Mouse (Mus musculus): ENCODE results near the gene Gzmd. TPM values are rescaled to one million over a fixed set of nuclear protein-coding genes. Genes with fewer than 3 reads are reported as not detected.

The Gzmd gene
- total and polyA plus RNA-seq, 2 experiments from 2014 or later: not detected

DNA sequence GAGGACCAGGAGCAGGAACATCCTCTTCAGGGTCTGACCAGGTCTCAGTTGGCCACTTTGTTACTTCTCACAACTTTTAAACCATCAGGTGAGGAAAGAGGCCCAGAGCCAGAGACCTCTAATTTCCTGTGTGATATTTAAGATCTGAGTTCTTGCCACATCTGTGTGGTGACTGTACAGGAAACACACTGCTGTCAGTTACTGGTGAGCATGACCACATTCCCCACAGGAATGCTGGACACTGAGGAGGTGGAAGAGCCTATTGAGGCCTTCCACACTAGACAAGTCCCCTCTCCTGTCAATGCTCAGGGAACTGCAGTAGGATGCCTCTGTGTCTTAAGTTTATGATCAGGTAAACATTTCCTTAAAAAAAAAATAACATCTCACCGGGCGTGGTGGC lies 47.2 kb downstream of the Gzmd start, which contains the start of gene Mcpt8:
Gene Mcpt8, minus strand, starts transcription at position 107 of the 400 bp plus-strand sequence.
- Histone ChIP-seq H3K27ac (no peak within 1 kb of the TSS), H3K27me3 (ENCODE audit: insufficient read depth, low read length) (no peaks in the 10 kb centered on the region), H3K36me3 (ENCODE audit: insufficient read depth, low read length) (no peaks in the 10 kb centered on the region), H3K9ac (replicated peaks; ENCODE audit: low read length) (no peak within 1 kb of the TSS), H3K4me1 (ENCODE audit: insufficient read depth, low read length) (no peaks in the 10 kb centered on the region), H3K9me3 (ENCODE audit: low read length) (no peaks in the 10 kb centered on the region), H3K4me2 (ENCODE audit: low read depth, low read length) (no peak within 1 kb of the TSS), H3K4me3 (ENCODE audit: low read length) (no peak within 1 kb of the TSS)
- 100% methylated on average over 2 of the region's 2 CpGs for WGBS
- ATAC-seq (no peak), DNase-seq (ENCODE audit: low spot score) (no peak)
- no peak for TF ChIP-seq CTCF (IDR thresholded peaks at IDR 0.05; ENCODE audit: low read depth)

DNA sequence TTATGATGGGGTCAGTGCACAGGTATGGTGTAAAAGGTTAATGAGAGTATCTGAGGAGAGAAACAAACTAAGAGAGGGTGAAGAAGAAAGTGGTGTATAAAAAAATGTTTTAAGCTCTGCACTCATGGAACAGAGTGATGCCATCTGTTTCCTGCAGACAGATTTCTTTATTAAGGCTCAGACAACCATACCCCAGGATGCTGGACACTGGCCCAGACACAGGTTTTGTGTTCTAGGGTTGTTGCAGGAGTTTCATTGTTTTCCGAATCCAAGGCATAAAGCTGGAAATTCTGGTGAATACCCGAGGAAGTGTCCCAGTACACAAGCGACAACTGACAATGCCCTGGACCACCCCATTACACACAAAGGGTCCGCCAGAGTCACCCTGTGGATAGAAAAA lies 50.4 kb downstream of the Gzmd start:
- H3K27me3 ChIP-seq (ENCODE audit: insufficient read depth, low read length): no peaks in the 10 kb centered on the region
- no peaks in the 10 kb centered on the region for H3K36me3 ChIP-seq (ENCODE audit: insufficient read depth, low read length)
- H3K27ac ChIP-seq: no peak overlapping the region
- DNase-seq (ENCODE audit: low spot score) (no peak), ATAC-seq (no peak)
- WGBS: 44% methylated on average over 4 of the region's 4 CpGs
- H3K4me3 ChIP-seq (ENCODE audit: low read length): no peak overlapping the region
- no peaks in the 10 kb centered on the region for H3K9me3 ChIP-seq (ENCODE audit: low read length)
- no peak overlapping the region for H3K9ac ChIP-seq (replicated peaks; ENCODE audit: low read length)
- no peak overlapping the region for H3K4me2 ChIP-seq (ENCODE audit: low read depth, low read length)
- no peak for TF ChIP-seq CTCF (IDR thresholded peaks at IDR 0.05; ENCODE audit: low read depth)
- H3K4me1 ChIP-seq (ENCODE audit: insufficient read depth, low read length): no peaks in the 10 kb centered on the region

Small RNA genes lying within 50 kb of the gene (microRNA-seq; reads per million reads assigned to microRNA genes)
- 0 reads per million in 2 experiments for gene Mir6949

Other genes with a start within 250 kb of the Gzmd start
- 2.1 and 5.0 TPM in 2 replicates for gene Cbln3, start 248.2 kb downstream of the Gzmd start, total RNA-seq (2014; rRNA removed)
- gene Cbln3, start 248.2 kb downstream of the Gzmd start, polyA plus RNA-seq (2015; fragmentation: Nextera tagmentation; extraction: Ambion mirVana): 0.67 and 0.68 TPM in 2 replicates
- gene Khnyn, start 247.7 kb downstream of the Gzmd start, total RNA-seq (2014; rRNA removed): 15.1 and 17.9 TPM in 2 replicates
- 7.0 and 7.1 TPM in 2 replicates for gene Khnyn, start 247.7 kb downstream of the Gzmd start, polyA plus RNA-seq (2015; fragmentation: Nextera tagmentation; extraction: Ambion mirVana)
- gene Sdr39u1, start 232.3 kb downstream of the Gzmd start, total RNA-seq (2014; rRNA removed): 120 and 138 TPM in 2 replicates
- gene Sdr39u1, start 232.3 kb downstream of the Gzmd start, polyA plus RNA-seq (2015; fragmentation: Nextera tagmentation; extraction: Ambion mirVana): 134 and 136 TPM in 2 replicates
- gene Cma1, start 187.9 kb downstream of the Gzmd start, total RNA-seq (2014; rRNA removed): 0.21 and 1.6 TPM in 2 replicates
- gene Cma1, start 187.9 kb downstream of the Gzmd start, polyA plus RNA-seq (2015; fragmentation: Nextera tagmentation; extraction: Ambion mirVana): 0.88 and 1.3 TPM in 2 replicates
- gene Cma2, start 181.6 kb downstream of the Gzmd start, total RNA-seq (2014; rRNA removed): not detected in 2 replicates
- gene Cma2, start 181.6 kb downstream of the Gzmd start, polyA plus RNA-seq (2015; fragmentation: Nextera tagmentation; extraction: Ambion mirVana): not detected in 2 replicates
- not detected in 2 replicates for gene Mcpt1, start 114.6 kb downstream of the Gzmd start, total RNA-seq (2014; rRNA removed)
- gene Mcpt1, start 114.6 kb downstream of the Gzmd start, polyA plus RNA-seq (2015; fragmentation: Nextera tagmentation; extraction: Ambion mirVana): not detected in 2 replicates
- not detected in 2 replicates for gene Mcpt9, start 102.1 kb downstream of the Gzmd start, total RNA-seq (2014; rRNA removed)
- not detected in 2 replicates for gene Mcpt9, start 102.1 kb downstream of the Gzmd start, polyA plus RNA-seq (2015; fragmentation: Nextera tagmentation; extraction: Ambion mirVana)
- not detected in 2 replicates for gene Mcpt2, start 90.6 kb downstream of the Gzmd start, total RNA-seq (2014; rRNA removed)
- gene Mcpt2, start 90.6 kb downstream of the Gzmd start, polyA plus RNA-seq (2015; fragmentation: Nextera tagmentation; extraction: Ambion mirVana): not detected in 2 replicates
- gene Mcpt4, start 70.3 kb downstream of the Gzmd start, total RNA-seq (2014; rRNA removed): not detected in 2 replicates
- 0.48 TPM in 1 of 2 replicates, not detected in the other for gene Mcpt4, start 70.3 kb downstream of the Gzmd start, polyA plus RNA-seq (2015; fragmentation: Nextera tagmentation; extraction: Ambion mirVana)
- gene Mcpt8, start 47.3 kb downstream of the Gzmd start, total RNA-seq (2014; rRNA removed): not detected in 2 replicates
- gene Mcpt8, start 47.3 kb downstream of the Gzmd start, polyA plus RNA-seq (2015; fragmentation: Nextera tagmentation; extraction: Ambion mirVana): not detected in 2 replicates
- gene Ctsg, start 30.0 kb downstream of the Gzmd start, total RNA-seq (2014; rRNA removed): not detected in 2 replicates
- not detected in 2 replicates for gene Ctsg, start 30.0 kb downstream of the Gzmd start, polyA plus RNA-seq (2015; fragmentation: Nextera tagmentation; extraction: Ambion mirVana)
- not detected in 2 replicates for gene Gzme, start 12.0 kb downstream of the Gzmd start, total RNA-seq (2014; rRNA removed)
- gene Gzme, start 12.0 kb downstream of the Gzmd start, polyA plus RNA-seq (2015; fragmentation: Nextera tagmentation; extraction: Ambion mirVana): not detected in 2 replicates
- gene Gzmg, start 27.0 kb upstream of the Gzmd start, total RNA-seq (2014; rRNA removed): not detected in 2 replicates
- gene Gzmg, start 27.0 kb upstream of the Gzmd start, polyA plus RNA-seq (2015; fragmentation: Nextera tagmentation; extraction: Ambion mirVana): not detected in 2 replicates
- not detected in 2 replicates for gene Gzmn, start 42.0 kb upstream of the Gzmd start, total RNA-seq (2014; rRNA removed)
- not detected in 2 replicates for gene Gzmn, start 42.0 kb upstream of the Gzmd start, polyA plus RNA-seq (2015; fragmentation: Nextera tagmentation; extraction: Ambion mirVana)
- gene Gzmf, start 78.8 kb upstream of the Gzmd start, total RNA-seq (2014; rRNA removed): not detected in 2 replicates
- gene Gzmf, start 78.8 kb upstream of the Gzmd start, polyA plus RNA-seq (2015; fragmentation: Nextera tagmentation; extraction: Ambion mirVana): not detected in 2 replicates
- gene Gzmc, start 102.0 kb upstream of the Gzmd start, total RNA-seq (2014; rRNA removed): not detected in 2 replicates
- gene Gzmc, start 102.0 kb upstream of the Gzmd start, polyA plus RNA-seq (2015; fragmentation: Nextera tagmentation; extraction: Ambion mirVana): 0.33 TPM in 1 of 2 replicates, not detected in the other
- not detected in 2 replicates for gene Gzmb, start 129.7 kb upstream of the Gzmd start, total RNA-seq (2014; rRNA removed)
- gene Gzmb, start 129.7 kb upstream of the Gzmd start, polyA plus RNA-seq (2015; fragmentation: Nextera tagmentation; extraction: Ambion mirVana): not detected in 2 replicates
- gene Atp12a, start 232.5 kb upstream of the Gzmd start, total RNA-seq (2014; rRNA removed): 0.18 and 0.68 TPM in 2 replicates
- gene Atp12a, start 232.5 kb upstream of the Gzmd start, polyA plus RNA-seq (2015; fragmentation: Nextera tagmentation; extraction: Ambion mirVana): 0.26 and 0.48 TPM in 2 replicates